Mouse (Mus musculus) ES-E14 (cell line): ENCODE measurements around the gene Ppard.

Experiments used
- ZC3H11A ChIP-seq: IDR thresholded peaks from 2 replicates; pipeline ENCODE4 v1.6.1; 2012; ENCODE audit warnings: low read depth, mild to moderate bottlenecking, inconsistent platforms, low read length, borderline replicate concordance
- ZNF384 ChIP-seq: IDR thresholded peaks from 2 replicates; pipeline ENCODE4 v1.6.1; 2012; ENCODE audit warnings: low read depth, low read length, inconsistent platforms

DNA sequence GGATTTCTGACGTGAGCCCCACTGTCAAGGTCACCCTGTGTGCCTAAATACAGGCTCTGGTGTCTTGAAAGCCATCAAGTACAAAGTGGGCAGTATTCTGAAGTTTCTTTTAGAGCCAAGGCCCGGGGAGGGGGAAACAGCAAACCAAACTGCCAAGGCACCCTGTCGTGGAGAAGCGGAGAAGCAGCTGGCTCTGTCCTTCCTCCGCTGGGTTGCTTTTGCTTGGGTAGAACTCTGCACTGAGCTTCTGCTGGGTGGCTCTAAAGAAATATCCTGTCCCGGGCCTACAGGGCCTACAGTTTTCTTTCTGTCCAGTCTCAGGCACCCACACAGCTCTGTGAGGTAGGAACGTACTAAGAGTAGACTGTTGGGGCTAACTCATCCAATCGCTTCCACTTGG, 25.4 kb upstream of the Ppard start:
- TF ChIP-seq ZNF384 (no peak), ZC3H11A (no peak)
